Mouse (Mus musculus) T-helper 1 cell (primary cell): ENCODE measurements around the gene Psmc4.

Experiments
- in situ Hi-C: fragments of 300-600 bp; cut with MboI, MseI; formaldehyde crosslinking; loops from one replicate; pipeline ENCODE4 v1.15.1; 2025; ENCODE audit warnings: high pct_unique_total_duplicates

The Psmc4 gene

DNA sequence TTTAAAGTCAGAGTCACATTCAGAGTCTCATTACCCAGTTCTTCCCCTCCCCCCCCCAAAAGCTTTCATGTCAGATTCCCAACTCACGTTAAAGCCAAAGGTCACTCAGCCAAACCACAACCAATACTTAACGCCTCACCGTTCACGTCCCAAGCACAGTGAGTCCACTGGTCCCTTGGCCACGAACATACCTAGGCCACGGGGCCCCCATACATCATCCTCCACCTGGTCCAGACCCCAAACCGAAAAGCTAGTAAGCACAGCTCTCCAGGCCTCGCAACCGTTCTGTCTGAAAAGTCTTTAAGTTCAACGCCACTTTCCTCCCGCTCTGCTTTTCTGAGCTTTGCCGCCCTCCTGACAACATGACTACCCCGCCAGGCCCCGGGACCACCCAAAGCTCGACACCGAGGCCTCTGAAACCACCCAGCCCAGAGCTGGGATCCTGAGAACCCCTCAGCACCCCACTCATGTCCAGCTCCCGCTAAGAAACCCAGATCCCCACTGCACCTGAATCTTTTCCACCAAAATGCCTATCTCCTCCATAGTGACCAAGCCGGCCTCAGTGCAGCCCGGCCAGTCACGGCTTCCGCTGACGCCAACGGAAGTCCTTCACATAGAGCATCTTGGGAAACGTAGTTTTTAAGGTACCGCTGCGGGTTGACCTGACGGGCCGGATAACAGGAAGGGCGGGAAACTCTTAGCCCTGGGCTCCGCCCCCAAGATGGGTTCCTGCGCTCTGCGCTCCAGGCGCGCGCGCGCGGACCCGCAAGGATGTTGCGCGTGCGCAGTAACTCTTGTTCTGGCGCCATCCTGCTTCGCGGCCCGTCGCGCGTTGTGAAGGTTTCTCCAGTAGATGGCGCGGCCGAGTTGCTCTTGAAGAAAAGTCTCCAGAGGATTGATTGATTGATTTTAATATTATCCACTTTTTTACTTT is at the start of gene Psmc4:
TSS of gene Psmc4 (minus strand) at position 626 of the 934 bp plus-strand sequence.
- in situ Hi-C loops, result loop anchor here (5.0 kb wide), 1 partner anchor 113 kb away; no protein-coding TSS in a partner anchor

DNA sequence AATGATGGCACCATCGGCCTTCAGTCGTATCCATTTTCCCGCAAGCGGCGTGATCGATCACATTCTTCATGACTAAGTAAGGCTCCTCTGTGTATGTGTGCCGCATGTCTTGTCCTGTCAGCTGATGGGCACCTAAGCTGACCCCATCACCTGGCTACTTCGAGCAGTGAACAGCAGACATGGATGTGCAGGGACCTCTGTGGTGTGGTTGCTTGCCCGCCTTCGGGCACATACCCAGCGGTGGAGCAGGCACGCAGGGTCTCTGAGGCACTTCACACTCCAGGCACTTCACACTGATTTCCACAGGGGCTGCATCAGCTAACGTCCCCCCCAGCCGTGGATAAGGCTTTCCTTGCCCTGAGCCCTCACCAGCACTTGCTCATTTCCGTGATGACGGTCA is 49.2 kb upstream of the Psmc4 start:
- in situ Hi-C loops, result no loop called here

DNA sequence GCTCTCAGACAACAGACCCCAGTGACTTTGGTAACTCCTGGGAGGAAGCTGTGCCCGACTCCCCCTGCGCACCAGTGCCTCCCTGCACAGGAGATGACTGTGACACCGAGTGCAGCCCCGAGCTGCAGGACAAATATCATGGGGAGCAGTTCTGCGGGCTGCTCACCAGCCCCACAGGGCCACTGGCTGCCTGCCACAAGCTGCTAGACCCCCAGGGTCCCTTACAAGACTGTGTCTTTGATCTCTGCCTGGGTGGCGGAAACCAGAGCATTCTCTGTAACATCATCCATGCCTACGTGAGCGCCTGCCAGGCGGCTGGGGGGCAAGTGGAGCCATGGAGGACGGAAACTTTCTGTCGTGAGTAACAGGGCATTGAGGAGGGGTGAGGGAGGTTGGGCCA is 43.6 kb upstream of the Psmc4 start:
- in situ Hi-C loops, result no loop called here

DNA sequence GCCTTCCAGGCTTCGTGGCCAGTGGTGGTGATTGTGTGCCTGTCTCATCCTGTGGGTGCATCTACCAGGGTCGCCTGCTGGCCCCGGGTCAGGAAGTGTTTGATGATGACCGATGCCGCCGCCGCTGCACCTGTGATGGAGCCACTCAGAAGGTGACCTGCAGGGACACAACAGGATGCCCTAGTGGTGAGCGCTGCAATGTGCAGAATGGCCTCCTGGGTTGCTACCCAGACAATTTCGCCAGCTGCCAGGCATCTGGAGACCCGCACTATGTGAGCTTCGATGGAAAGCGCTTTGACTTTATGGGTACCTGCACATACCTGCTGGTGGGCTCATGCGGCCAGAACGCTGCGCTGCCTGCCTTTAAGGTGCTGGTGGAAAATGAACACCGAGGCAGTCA is 36.3 kb upstream of the Psmc4 start:
- in situ Hi-C loops, result no loop called here

DNA sequence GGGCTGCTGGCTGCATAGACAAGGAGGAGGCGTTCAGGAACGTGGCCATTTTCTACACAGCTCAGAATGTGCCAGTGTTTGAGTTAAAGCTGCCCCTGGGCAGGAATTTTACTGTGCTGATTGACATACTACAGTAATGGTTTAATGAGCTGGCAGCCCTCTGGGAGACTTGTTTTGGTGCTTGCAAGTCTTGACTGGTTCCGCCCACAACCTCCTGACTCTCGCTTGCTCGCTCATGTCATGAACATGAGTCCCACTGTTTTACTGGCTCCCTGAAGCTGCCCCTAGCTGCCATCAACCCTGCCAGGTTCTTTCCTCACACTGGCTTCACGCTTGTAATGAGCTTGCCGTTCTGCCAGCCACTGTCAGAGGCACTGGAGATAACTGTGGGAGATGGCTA is 34.3 kb upstream of the Psmc4 start:
- in situ Hi-C loops, result no loop called here

DNA sequence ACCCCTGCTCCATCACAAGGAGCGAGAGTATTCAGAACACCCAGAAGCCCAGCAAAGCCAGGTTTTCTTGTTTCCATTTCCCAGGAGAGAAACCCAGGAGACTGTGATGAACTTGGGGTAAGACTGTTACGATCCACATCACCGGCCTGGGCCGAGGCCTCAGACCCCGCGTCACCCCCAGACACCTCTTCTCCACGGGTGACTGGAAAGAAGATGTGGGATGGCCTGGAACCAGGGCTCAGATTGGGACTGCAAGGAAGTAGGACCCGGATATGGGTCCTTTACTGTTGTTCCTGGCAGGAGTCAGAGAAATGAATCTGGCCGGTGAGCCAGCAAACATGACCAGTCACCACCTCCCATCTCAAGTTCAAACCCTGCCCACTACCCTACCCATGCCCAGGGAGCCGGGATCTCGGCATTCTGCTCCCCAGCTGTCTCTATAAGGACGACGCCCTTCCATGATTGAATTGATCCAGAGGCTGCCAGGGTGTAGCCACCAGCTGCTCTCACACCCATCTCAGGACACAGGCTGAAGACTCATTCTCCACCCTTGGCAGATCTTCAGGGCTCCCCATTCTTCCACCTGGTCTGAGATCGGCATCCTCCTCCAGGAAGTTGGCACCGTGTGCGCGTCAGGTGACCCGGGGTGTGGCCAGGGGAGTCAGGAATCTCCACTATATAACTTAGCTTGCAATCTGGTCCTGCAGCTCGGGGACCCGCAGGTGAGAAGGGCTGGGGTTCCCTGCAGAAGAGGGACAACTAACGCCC is 20.8 kb upstream of the Psmc4 start, which contains the start of gene Fcgbp:
TSS of gene Fcgbp (plus strand) at position 706 of the 768 bp plus-strand sequence.
- in situ Hi-C loops, result no loop called here

DNA sequence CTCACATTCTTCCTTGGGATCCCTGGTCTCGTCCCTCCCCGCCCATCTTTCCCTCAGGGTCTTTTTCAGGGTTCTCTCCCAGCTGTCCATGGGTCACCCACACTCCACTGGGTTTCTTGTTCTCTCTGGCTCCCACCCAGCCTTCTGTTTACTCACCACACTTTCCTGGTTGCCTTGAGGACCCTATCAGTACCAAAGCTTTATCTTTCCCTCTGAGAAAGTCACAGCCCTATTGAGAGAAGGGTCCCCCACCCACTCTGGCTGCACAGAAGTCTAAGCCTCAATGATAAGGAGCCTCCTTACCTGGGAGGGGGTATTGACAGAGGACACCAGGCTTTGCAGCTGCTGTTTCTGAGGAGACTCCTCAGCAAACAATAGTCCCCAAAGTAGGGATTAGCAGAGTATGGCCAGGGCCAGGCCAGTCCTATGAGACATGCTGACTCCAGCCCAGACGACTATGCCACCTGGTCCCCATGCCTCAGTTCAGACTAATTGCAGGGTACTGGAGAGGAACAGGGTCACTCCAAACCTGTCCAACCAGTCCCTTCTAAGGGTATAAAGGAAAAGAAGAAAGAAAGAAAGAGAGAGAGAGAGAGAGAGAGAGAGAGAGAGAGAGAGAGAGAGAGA is 19.8 kb upstream of the Psmc4 start:
- in situ Hi-C loops, result no loop called here

DNA sequence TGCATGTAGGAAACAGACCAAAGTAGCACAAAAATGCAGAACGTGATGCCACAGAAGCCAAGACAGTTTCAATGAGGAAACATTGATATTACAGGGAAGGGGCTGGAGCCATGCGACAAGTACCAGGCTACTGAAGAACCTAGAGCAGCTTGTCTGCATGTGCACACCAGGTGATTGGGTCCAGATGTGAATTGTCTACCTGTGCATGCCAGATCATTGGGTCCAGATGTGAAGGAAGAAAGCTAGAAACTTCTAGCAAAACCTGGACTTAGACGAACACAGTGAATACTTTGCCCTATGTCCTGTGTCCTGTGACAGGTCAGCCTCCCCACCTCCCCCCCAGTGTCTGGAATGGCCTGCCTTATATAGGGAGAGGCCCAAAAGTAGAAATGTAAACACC is 18.8 kb upstream of the Psmc4 start:
- in situ Hi-C loops, result no loop called here

DNA sequence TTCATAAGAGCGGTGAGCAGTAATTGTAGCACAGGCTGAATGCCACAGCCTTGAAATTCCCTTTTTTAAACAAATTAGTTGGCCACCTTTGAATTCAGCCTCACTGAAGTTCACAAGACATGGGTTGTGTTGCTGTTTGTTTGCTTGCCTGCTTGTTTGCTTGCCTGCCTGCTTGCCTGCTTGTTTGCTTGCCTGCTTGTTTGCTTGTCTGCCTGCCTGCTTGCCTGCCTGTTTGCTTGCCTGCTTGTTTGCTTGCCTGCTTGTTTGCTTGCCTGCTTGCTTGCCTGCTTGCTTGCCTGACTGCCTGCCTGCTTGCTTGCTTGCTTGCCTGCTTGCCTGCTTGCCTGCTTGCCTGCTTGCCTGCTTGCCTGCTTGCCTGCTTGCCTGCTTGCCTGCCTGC is 10.1 kb upstream of the Psmc4 start:
- in situ Hi-C loops, result no loop called here

DNA sequence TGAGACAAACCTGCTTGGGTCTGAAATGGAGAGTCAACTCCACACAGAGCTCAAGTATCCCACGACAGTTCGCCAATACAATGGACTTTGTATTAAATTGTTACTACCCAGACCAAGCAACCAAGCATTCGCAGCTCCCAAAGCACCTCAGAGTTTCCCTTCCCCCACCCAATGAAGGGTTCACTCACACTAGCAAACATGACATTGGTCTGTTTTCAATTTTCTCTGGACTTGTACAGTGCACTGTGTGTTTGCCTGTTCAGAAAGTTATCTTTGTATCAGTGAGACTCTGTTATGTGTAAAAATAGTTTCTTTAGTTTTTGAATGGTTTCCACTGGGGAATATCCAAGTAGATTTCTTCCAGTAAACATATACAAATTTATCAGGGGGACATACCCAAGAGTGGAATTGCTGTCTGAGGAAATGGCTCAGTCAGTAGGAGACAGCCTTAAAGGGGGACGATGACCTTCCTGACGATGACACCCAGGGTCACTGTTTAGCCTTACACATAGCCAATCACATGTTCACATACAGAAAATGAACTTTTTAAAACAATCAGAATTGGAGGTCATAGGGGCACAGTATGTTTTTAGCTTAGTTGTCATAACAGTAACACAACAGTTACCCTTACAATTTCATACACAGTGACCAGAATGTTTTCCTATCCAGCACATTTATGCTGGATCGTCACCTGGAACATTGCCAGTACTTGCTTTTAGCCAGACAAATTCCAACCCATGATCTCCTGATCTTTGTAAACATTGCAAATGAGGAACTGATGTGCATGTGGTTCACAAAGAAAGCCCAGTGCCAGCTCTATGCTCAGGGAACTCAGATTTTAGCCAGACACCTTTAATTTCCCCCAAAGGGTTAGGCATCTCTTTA is 3.4 kb upstream of the Psmc4 start:
- in situ Hi-C loops, result loop anchor here (5.0 kb wide), 1 partner anchor 109 kb away; no protein-coding TSS in a partner anchor

DNA sequence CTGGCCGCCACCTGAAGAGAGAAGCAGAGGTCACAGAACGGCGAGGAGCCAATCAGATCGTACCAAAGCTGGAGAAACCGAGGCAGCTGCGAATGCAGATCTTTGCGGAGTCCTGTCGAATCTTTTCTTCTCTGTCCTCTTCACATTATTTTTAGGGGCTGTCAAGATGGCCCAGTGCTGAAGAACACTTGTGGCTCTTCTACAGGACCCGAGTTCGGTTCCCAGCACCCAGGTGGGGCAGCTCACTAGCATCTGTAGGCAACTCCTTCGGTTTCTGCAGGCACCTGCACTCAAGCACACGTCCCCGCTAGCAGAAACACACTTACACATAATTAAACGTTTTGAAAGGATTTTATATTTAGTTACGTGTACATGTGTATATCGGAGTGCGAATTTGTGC is 683 bp upstream of the Psmc4 start:
- in situ Hi-C loops, result loop anchor here (5.0 kb wide), 1 partner anchor 112 kb away; no protein-coding TSS in a partner anchor

DNA sequence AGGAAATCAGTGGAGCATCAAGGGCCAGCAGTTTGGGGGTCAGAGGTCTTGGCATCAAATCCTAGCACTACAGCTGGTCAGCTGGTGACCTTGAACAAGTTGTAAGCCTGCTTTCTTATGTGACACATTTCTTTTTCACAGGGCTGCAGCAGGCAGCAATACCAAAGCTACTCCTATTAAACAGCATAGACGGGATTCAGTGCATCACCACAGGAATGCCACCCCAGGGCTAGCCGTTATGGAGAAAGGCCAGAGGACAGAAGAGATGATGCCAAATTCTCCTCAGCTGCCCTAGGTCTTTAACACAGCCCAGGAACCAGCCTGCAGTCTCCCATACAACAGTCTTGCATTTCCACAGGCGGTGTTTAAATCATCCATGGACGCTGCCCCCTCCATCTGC is 5.4 kb downstream of the Psmc4 start:
- in situ Hi-C loops, result no loop called here

DNA sequence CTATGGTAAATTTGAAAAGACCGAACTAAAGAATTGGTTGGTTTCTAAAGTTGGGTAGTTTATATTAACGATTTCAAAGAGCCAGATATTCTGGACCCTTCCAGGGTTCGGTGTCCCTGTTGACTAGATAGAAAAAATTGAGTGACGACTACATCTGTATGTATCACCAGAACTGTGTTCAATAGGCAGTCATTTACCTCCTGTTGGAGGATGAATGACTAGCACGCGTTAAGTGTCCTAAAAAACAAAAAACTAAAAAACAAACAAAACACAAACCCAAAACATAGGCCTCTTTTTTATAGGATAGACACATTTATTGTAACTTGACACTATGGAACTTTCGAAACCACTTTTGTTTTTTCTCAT is 35.5 kb downstream of the Psmc4 start:
- in situ Hi-C loops, result no loop called here

DNA sequence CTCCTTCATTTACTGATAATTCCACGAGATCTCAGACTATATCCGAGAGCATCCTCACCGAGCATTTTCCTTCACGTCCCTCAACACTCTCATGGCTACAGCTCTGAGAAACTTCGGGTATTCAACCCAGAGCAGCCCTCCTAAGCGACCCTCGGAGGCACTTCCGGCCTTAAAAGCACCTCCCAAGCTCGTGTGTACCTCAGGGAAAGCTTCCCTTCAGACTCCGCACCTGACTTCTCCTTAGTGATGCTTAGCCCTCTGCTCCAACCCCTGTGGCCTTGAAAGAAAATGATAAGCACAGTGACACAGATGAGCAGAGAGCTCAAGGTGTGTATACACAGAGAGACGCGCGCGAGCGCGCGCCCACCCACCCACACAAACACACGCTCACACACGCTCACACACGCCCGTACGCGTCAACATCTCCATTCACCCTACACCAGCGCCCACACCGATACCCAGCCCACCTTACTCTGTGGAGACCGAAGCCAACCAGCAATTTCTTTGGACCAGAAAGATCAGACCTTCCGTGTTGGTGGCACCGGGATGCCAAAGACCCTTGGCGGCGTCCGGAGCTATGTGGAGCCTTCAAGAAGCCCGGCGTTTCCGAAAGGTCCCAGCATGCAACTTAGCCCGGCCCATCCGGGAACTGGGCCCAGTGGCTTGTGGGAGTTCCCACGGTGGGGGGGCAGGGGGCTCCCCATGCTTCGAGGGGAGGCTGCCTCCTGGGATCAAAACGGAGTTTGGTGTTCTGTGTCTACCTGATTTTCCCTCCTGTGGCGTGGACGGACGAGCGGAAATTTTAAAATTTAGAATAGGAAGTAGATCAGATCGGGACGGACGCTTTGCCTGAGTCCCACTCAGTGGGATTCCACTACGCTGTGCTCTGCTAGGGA is 36.1 kb downstream of the Psmc4 start, which contains the start of gene Zfp850:
TSS of gene Zfp850 (minus strand) at position 567 of the 896 bp plus-strand sequence.
- in situ Hi-C loops, result no loop called here

DNA sequence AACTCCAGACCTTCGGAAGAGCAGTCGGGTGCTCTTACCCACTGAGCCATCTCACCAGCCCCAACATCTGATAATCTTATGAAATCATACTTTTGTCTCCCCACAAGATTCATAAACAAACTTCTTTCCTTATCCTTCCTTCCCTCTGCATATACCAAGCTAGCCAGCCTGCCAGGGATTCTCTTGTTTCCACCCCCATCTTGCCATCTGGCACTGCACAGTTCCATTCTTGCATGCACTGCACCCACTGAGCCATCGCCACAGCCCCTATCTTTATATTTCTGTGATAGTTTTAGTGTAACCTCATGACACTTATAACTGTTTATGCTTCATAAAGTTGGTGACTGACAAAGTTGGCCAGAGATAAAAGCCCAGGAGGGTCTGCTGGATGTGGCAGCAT is 39.6 kb downstream of the Psmc4 start:
- in situ Hi-C loops, result no loop called here
